Mouse (Mus musculus): ENCODE results near the gene Slitrk2.

The Slitrk2 gene

GRCm38 (mm10) chrX:66648911-66649620, at the start of gene Slitrk2:
Slitrk2 (plus strand) TSS chrX:66649318.
- DNase-seq (ENCODE audit: low read depth, low spot score), result no peak

GRCm38 (mm10) chrX:66605490-66605889, 43.6 kb upstream of the Slitrk2 start:
- DNase-seq (ENCODE audit: low read depth, low spot score), result no peak

- DNase-seq (ENCODE audit: low read depth, low spot score), result no peak
These were observed 3.5 kb downstream of the Slitrk2 start for GRCm38 (mm10) chrX:66652455-66653144.

- no peak for DNase-seq (ENCODE audit: low read depth, low spot score)
These were observed 8.2 kb downstream of the Slitrk2 start for GRCm38 (mm10) chrX:66657365-66657764.

GRCm38 (mm10) chrX:66676959-66677358, 27.8 kb downstream of the Slitrk2 start:
- no peak for DNase-seq (ENCODE audit: low read depth, low spot score)

GRCm38 (mm10) chrX:66678646-66679045, 29.5 kb downstream of the Slitrk2 start:
- no peak for DNase-seq (ENCODE audit: low read depth, low spot score)

Data from CD4-positive, CD25-positive, alpha-beta regulatory T cell, adult 2 months (primary cell).